Mouse (Mus musculus) stomach, embryonic 15.5 days (tissue): ENCODE data around the gene Srsf7. TPM values are rescaled to one million over a fixed set of nuclear protein-coding genes. Genes with fewer than 3 reads are reported as not detected.

Source experiments
- ATAC-seq: fragments of 200-750 bp; cut with Nextera tagmentation; 2 replicates; pipeline ENCODE4 v1.8.0; 2017; ENCODE audit warnings: low read depth, moderate number of reproducible peaks, moderate TSS enrichment; ENCODE audit not compliant: insufficient read depth, low FRiP score
- H3K27ac ChIP-seq: fragments of 300-500 bp; sonication (generic); 2 replicates; pipeline ENCODE4 v1.5.1; 2015; ENCODE audit warnings: mild to moderate bottlenecking, inconsistent platforms
- H3K27me3 ChIP-seq: fragments of 300-500 bp; sonication (generic); replicated peaks from 2 replicates; pipeline ENCODE4 v1.6.1; 2015; ENCODE audit warnings: inconsistent platforms
- H3K36me3 ChIP-seq: fragments of 300-500 bp; sonication (generic); 2 replicates; pipeline ENCODE4 v1.6.1; 2015; ENCODE audit warnings: inconsistent platforms
- H3K4me1 ChIP-seq: fragments of 300-500 bp; sonication (generic); 2 replicates; pipeline ENCODE4 v1.6.1; 2015; ENCODE audit warnings: inconsistent platforms
- H3K4me2 ChIP-seq: fragments of 300-500 bp; sonication (generic); 2 replicates; pipeline ENCODE4 v1.6.1; 2015; ENCODE audit warnings: mild to moderate bottlenecking, inconsistent platforms
- H3K4me3 ChIP-seq: fragments of 300-500 bp; sonication (generic); replicated peaks from 2 replicates; pipeline ENCODE4 v1.5.1; 2015; ENCODE audit warnings: inconsistent platforms
- H3K9ac ChIP-seq: fragments of 300-500 bp; sonication (generic); 2 replicates; pipeline ENCODE4 v1.6.1; 2015; ENCODE audit warnings: inconsistent platforms
- H3K9me3 ChIP-seq: fragments of 300-500 bp; sonication (generic); 2 replicates; pipeline ENCODE4 v1.6.1; 2016; ENCODE audit warnings: inconsistent platforms
- WGBS: fragments of 180-500 bp; shearing (Covaris S2); methylation state at CpG from one replicate; pipeline ENCODE4 v1.1.7; 2015; 5-methylcytosine and 5-hydroxymethylcytosine counted together
- polyA plus RNA-seq: library from polyadenylated mRNA; unstranded; fragments of >200 nt; fragmentation: Nextera tagmentation; extraction: Ambion mirVana; gene quantifications from 2 replicates; pipeline ENCODE4 v1.2.1, GENCODE M21; 2015

The Srsf7 gene
- polyA plus RNA-seq, 1 experiment from 2014 or later, result 497 TPM

DNA sequence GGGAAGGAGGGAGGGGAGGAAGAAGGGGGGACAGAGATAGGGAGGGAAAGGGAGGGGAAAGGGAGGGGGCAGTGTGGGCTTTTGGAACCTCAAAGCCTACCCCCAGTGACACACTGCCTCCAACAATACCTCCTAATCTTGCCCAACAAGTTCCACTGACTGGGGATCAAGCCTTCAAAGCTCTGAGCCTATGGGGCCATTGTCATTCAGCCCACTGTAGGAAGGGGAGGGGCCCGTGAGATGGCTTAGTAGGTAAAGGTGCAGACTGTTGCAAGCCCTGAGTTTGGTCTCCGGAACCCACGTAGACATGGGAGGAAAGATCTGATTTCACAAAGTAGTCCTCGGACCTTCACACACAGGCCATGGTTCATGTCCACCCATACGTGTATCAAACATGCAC lies 55.8 kb downstream of the Srsf7 start:
- H3K9ac ChIP-seq, result no peak overlapping the region
- H3K4me3 ChIP-seq, result no peak overlapping the region
- H3K9me3 ChIP-seq, result no peaks in the 10 kb centered on the region
- no peaks in the 10 kb centered on the region for H3K4me1 ChIP-seq
- no peak overlapping the region for H3K4me2 ChIP-seq
- peak; percentile 78 for ATAC-seq
- H3K27me3 ChIP-seq, result no peaks in the 10 kb centered on the region
- H3K36me3 ChIP-seq, result no peaks in the 10 kb centered on the region
- WGBS, result 31% methylated on average over 5 of the region's 5 CpGs
- peak overlapping the region; percentile 59; the same call in 1 of the 2 replicates for H3K27ac ChIP-seq

Other genes starting within 250 kb of the Srsf7 start
- 55.8 and 59.1 TPM in 2 replicates for gene Hnrnpll, start 145.0 kb downstream of the Srsf7 start, polyA plus RNA-seq
- gene Galm, start 79.8 kb downstream of the Srsf7 start, polyA plus RNA-seq, result 30.0 and 36.0 TPM in 2 replicates
- 0.06 and 0.13 TPM in 2 replicates for gene Ttc39d, start 153 bp upstream of the Srsf7 start, polyA plus RNA-seq
- gene Gemin6, start 17.1 kb upstream of the Srsf7 start, polyA plus RNA-seq, result 49.4 and 51.5 TPM in 2 replicates
- 23.9 and 27.8 TPM in 2 replicates for gene Morn2, start 82.9 kb upstream of the Srsf7 start, polyA plus RNA-seq
- gene Dhx57, start 83.2 kb upstream of the Srsf7 start, polyA plus RNA-seq, result 14.6 and 15.8 TPM in 2 replicates
- 0.90 and 1.2 TPM in 2 replicates for gene Arhgef33, start 100.1 kb upstream of the Srsf7 start, polyA plus RNA-seq
- gene Gm10190, start 166.2 kb upstream of the Srsf7 start, polyA plus RNA-seq, result 1.7 and 2.0 TPM in 2 replicates